Mouse (Mus musculus): Measurements from ENCODE around the gene Eps8l2. TPM values are rescaled to one million over a fixed set of nuclear protein-coding genes. Genes with fewer than 3 reads are reported as not detected.
A peak's percentile ranks its signal among the peaks of the same experiment; 100 is the strongest.

Gene Eps8l2
- polyA plus RNA-seq, 1 experiment from 2014 or later, result 22.4 TPM

DNA sequence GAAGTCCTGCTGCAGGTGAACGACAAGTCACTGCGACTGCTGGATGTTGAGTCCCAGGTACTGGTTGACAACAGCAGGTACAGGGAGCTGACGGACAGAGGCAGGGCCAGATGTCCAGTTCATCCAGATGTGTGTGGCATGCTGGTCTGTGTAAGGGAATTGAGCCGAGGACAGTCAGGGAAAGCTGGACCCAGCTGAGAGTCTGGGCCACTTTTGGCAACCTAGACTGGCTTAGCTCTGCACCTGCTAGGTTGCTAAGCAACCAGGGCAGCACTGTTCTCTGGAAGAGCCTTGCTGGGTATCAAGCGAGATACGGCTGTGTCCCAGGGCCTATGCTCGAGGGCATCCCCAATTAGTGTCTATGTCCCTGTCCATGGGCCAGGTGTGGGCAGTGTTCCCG lies 16.4 kb downstream of the Eps8l2 start:
- no peak for DNase-seq
- no peaks in the 10 kb centered on the region for H3K27me3 ChIP-seq (ENCODE audit: insufficient read depth, low read length)
- no peaks in the 10 kb centered on the region for H3K36me3 ChIP-seq (ENCODE audit: insufficient read depth)
- no peak overlapping the region for H3K4me2 ChIP-seq
- H3K9ac ChIP-seq, result no peak overlapping the region
- no peak overlapping the region for H3K27ac ChIP-seq (ENCODE audit: low read depth)
- 71% methylated on average over 8 of the region's 8 CpGs for WGBS
- no peak overlapping the region for H3K4me3 ChIP-seq (ENCODE audit: low read depth, low read length)
- no peak for TF ChIP-seq CTCF (IDR thresholded peaks at IDR 0.05; ENCODE audit: low read depth)
- no peaks in the 10 kb centered on the region for H3K4me1 ChIP-seq (ENCODE audit: insufficient read depth)
- ATAC-seq (ENCODE audit: insufficient read depth), result no peak
- no peaks in the 10 kb centered on the region for H3K9me3 ChIP-seq (ENCODE audit: low read depth, low read length)

DNA sequence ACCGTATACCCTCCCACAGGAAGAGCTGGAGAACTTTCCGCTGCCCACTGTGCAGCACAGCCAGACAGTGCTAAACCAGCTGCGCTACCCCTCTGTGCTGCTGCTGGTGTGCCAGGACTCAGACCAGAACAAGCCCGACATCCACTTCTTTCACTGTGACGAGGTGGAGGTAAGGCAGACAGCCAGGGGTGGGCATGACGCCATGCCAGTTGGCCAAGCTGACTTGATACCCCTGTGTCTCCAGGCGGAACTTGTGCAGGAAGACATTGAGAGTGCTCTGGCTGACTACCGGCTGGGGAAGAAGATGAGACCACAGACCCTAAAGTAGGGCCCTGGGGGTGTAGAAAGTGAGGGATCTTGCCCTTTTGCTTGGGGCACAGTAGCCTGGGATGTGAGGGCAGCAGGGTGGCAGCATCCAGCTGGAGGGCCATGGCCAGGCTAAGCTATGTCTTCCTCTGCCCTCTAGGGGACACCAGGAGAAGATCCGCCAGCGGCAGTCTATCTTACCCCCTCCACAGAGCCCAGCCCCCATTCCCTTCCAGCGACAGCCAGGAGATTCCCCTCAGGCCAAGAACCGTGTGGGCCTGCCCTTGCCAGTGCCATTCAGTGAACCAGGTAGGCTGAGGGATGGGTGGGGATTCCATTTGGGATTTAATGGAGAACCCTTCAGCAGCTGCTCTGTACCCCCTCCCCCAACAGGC lies 17.1 kb downstream of the Eps8l2 start:
- ATAC-seq (ENCODE audit: insufficient read depth) (no peak), DNase-seq (peak; percentile 16)

DNA sequence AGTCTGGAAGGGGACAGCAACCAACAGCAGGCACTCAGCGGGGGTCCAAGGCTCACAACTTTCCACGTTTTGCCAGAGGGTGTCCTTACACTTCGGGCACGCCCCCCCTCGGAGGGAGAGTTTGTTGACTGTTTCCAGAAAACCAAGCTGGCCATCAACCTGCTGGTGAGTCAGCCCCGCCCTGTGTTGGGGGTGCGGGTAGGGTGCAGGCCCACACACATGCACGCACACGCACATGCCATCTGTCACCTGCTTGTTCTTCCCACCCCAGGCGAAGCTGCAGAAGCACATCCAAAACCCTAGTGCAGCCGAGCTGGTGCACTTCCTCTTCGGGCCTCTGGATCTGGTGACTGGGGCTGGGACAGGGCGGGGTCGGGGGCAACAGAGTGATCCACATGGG lies 18.3 kb downstream of the Eps8l2 start:
- Histone ChIP-seq H3K4me2 (no peak overlapping the region), H3K27me3 (ENCODE audit: insufficient read depth, low read length) (no peaks in the 10 kb centered on the region), H3K9ac (no peak overlapping the region), H3K4me1 (ENCODE audit: insufficient read depth) (no peaks in the 10 kb centered on the region), H3K9me3 (ENCODE audit: low read depth, low read length) (no peaks in the 10 kb centered on the region), H3K4me3 (ENCODE audit: low read depth, low read length) (no peak overlapping the region), H3K36me3 (ENCODE audit: insufficient read depth) (no peaks in the 10 kb centered on the region), H3K27ac (ENCODE audit: low read depth) (no peak overlapping the region)
- ATAC-seq (ENCODE audit: insufficient read depth) (no peak), DNase-seq (no peak)
- WGBS, result 71% methylated on average over 14 of the region's 14 CpGs
- TF ChIP-seq CTCF (IDR thresholded peaks at IDR 0.05; ENCODE audit: low read depth), result no peak

More for the DNA sequence above, 17.1 kb downstream of the Eps8l2 start:
- Histone ChIP-seq H3K9me3 (ENCODE audit: low read depth, low read length) (no peaks in the 10 kb centered on the region), H3K4me1 (ENCODE audit: insufficient read depth) (no peaks in the 10 kb centered on the region), H3K27me3 (ENCODE audit: insufficient read depth, low read length) (no peaks in the 10 kb centered on the region), H3K4me3 (ENCODE audit: low read depth, low read length) (no peak overlapping the region), H3K36me3 (ENCODE audit: insufficient read depth) (no peaks in the 10 kb centered on the region), H3K27ac (ENCODE audit: low read depth) (no peak overlapping the region), H3K9ac (no peak overlapping the region), H3K4me2 (no peak overlapping the region)
- TF ChIP-seq CTCF (IDR thresholded peaks at IDR 0.05; ENCODE audit: low read depth), result peak; percentile 21; the same call in 1 of the 2 replicates
- 55% methylated on average over 12 of the region's 12 CpGs for WGBS

DNA sequence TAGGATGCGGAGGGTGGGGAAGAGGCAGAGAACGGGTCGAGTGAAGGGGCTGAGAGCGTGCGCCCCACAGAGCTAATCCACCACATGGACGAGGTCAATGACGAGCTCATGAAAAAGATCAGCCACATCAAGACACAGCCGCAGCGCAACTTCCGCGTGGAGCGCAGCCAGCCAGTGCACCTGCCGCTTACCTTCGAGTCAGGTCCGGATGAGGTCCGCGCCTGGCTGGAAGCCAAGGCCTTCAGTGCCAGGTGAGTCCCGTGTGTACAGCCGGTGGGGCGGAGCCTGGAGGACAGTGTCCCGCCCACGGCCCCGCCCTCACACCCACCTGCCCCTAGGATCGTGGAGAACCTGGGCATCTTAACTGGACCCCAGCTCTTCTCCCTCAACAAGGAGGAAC lies 22.8 kb downstream of the Eps8l2 start:
- H3K4me3 ChIP-seq (ENCODE audit: low read depth, low read length), result no peak overlapping the region
- peak overlapping the region; percentile 23; the same call in 1 of the 2 replicates for H3K4me2 ChIP-seq
- H3K27me3 ChIP-seq (ENCODE audit: insufficient read depth, low read length), result no peaks in the 10 kb centered on the region
- no peak overlapping the region for H3K9ac ChIP-seq
- no peaks in the 10 kb centered on the region for H3K4me1 ChIP-seq (ENCODE audit: insufficient read depth)
- TF ChIP-seq CTCF (IDR thresholded peaks at IDR 0.05; ENCODE audit: low read depth), result no peak
- ATAC-seq (ENCODE audit: insufficient read depth), result peak; percentile 45; the same call in 1 of the 2 replicates
- H3K9me3 ChIP-seq (ENCODE audit: low read depth, low read length), result no peaks in the 10 kb centered on the region
- no peaks in the 10 kb centered on the region for H3K36me3 ChIP-seq (ENCODE audit: insufficient read depth)
- DNase-seq, result peak; percentile 81
- 10% methylated on average over 24 of the region's 24 CpGs for WGBS
- H3K27ac ChIP-seq (ENCODE audit: low read depth), result peak overlapping the region; percentile 20; the same call in 1 of the 2 replicates

DNA sequence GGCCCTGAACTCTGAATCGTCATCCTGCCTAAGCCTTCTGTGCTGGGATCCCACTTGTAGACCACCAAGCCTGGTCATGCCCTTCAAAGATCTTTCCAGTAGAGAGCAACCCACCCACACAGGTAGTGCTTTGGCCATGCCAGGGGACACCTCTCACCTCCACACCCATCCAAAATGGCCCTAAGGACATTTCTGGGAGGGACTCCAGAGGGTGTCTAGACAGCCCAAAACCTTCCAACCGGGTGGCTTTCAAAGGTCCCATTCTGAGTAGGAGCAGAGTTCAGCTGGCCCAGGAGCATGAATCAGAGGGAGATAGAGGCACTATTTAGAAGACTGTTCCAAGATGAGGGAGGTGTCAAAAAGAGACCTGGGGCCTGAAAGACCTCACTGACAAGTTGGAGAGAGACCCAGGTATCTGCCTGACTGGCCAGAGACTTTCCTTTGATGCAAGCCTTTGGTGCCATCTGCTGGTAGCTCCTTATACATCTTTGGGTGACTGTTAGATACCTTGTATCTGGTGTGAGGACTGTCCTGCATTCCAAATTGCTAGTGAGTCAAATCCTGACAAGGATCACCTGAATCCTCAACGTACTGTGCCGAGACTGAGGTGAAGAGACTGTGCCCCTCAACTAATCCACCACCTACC lies 24.5 kb downstream of the Eps8l2 start:
- WGBS, result 60% methylated on average over 4 of the region's 4 CpGs
- Histone ChIP-seq H3K9me3 (ENCODE audit: low read depth, low read length) (no peaks in the 10 kb centered on the region), H3K27me3 (ENCODE audit: insufficient read depth, low read length) (no peaks in the 10 kb centered on the region), H3K4me1 (ENCODE audit: insufficient read depth) (no peaks in the 10 kb centered on the region), H3K4me2 (no peak overlapping the region), H3K27ac (ENCODE audit: low read depth) (no peak overlapping the region), H3K4me3 (ENCODE audit: low read depth, low read length) (no peak overlapping the region), H3K36me3 (ENCODE audit: insufficient read depth) (no peaks in the 10 kb centered on the region), H3K9ac (no peak overlapping the region)
- peak; percentile 81 for TF ChIP-seq CTCF (IDR thresholded peaks at IDR 0.05; ENCODE audit: low read depth)
- DNase-seq, result peak; percentile 89
- peak; percentile 60; the same call in 1 of the 2 replicates for ATAC-seq (ENCODE audit: insufficient read depth)

DNA sequence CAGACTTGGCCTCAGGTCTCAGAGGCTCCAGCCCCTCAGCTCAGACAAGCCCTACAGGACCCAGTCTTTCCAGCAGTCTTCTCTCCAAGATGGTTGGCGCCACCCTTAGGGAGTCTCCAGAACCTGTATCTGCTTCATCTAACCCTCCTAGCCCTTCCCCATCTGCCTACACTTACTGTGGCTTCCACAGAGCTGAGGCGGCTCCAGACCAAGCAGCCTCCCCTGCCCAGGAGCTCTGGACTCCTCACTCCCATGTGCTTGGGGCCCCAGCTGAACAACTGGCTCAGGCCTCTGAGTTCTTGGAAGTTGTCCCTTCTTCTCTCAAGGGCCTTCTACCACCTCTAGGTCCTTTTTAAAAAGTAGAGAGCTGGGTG lies 25.1 kb downstream of the Eps8l2 start:
- WGBS, result 57% methylated on average over 2 of the region's 2 CpGs
- TF ChIP-seq CTCF (IDR thresholded peaks at IDR 0.05; ENCODE audit: low read depth), result no peak
- Histone ChIP-seq H3K9me3 (ENCODE audit: low read depth, low read length) (no peaks in the 10 kb centered on the region), H3K27ac (ENCODE audit: low read depth) (no peak overlapping the region), H3K4me2 (no peak overlapping the region), H3K27me3 (ENCODE audit: insufficient read depth, low read length) (no peaks in the 10 kb centered on the region), H3K4me3 (ENCODE audit: low read depth, low read length) (no peak overlapping the region), H3K4me1 (ENCODE audit: insufficient read depth) (no peaks in the 10 kb centered on the region), H3K36me3 (ENCODE audit: insufficient read depth) (no peaks in the 10 kb centered on the region), H3K9ac (0 out of 2 replicates have a peak overlapping the region, but pooled peaks have one; percentile 4)
- ATAC-seq (ENCODE audit: insufficient read depth) (no peak), DNase-seq (no peak)

DNA sequence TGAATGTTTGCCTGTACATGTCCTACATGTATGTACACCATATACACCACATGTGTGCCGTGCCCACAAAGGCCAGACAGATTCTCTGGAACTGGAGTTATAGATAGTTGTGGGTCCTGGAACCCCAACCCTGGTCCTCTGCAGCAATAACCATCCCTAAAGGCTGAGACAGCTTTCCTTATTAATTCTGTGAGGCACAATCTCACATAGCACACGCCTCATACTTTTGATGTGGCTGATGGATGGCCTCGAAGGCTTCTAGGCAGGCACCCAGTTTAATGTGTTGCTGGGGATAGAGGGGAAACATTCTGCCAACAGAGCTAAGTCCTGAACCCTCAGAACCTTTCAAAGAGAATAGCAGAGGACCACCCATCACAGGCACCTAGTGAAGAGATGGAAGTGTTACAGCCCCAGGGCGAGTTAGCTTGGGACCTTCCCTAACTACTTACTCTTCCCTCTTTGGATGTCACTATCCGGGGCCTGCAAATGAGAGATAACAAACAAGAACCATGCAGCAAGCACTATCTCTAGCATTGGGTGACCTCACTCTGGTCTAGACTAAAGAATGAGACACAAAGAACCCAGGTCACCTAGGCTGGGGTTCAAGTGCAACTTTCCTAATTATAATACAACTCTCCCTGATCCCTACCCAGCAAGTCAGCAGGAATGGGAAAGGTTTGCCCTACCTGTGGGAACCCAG lies 25.8 kb downstream of the Eps8l2 start:
- no peak for ATAC-seq (ENCODE audit: insufficient read depth)
- 79% methylated on average over 5 of the region's 5 CpGs for WGBS

More for the DNA sequence above, 25.8 kb downstream of the Eps8l2 start:
- H3K4me2 ChIP-seq, result peak overlapping the region; percentile 10; the same call in 1 of the 2 replicates
- H3K9me3 ChIP-seq (ENCODE audit: low read depth, low read length), result no peaks in the 10 kb centered on the region
- H3K36me3 ChIP-seq (ENCODE audit: insufficient read depth), result no peaks in the 10 kb centered on the region
- H3K27me3 ChIP-seq (ENCODE audit: insufficient read depth, low read length), result no peaks in the 10 kb centered on the region
- H3K27ac ChIP-seq (ENCODE audit: low read depth), result no peak overlapping the region
- TF ChIP-seq CTCF (IDR thresholded peaks at IDR 0.05; ENCODE audit: low read depth), result no peak
- no peak overlapping the region for H3K4me3 ChIP-seq (ENCODE audit: low read depth, low read length)
- peak overlapping the region; percentile 2; the same call in 1 of the 2 replicates for H3K9ac ChIP-seq
- no peak for DNase-seq
- H3K4me1 ChIP-seq (ENCODE audit: insufficient read depth), result no peaks in the 10 kb centered on the region
